Mouse (Mus musculus): ENCODE measurements around the gene Rfng.
"Not testable (repeated sequence)": the region's sequence is repeated elsewhere in the genome, so short reads cannot be mapped to it uniquely, and the experiment has no call there.

The Rfng gene

DNA sequence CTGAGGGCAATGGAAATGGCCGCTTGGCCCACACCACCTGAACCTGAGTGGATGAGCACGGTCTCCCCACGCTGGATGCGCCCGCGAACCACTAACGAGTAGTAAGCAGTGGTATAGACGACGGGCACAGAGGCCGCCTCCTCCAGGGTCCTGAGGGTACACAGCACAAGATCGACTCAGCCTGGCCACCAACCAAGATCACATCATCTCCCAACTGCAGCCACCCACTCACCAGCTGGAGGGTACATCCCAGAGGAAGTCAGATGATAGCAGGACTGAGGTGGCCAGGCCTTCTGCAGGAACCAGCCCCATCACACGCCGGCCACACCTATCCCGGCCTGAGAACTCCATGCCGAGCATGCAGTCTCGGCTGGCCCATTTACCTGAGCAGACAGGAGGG, 28.1 kb upstream of the Rfng start:
- DNase-seq (ENCODE audit: low read depth, low spot score), result no peak

DNA sequence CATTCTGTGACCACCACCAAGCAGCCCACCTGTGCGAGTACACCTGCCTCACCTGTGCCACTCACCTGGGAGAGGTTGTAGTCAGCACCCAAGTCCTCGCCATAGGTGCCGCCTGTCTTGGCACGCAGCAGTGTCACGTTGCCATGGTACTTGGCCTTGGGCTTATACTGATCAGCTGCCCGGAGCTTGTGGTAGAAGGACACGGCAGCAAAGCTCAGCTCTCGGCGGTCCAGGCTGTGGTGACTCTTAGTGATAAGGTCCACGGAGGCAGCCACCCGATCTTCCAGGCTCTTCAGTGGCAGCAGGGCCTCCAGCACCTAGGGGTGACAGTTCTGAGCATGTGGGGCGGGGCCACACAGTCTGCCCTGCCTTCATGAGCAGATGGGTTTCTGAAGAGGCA, 24.0 kb upstream of the Rfng start:
- DNase-seq (ENCODE audit: low read depth, low spot score), result no peak

DNA sequence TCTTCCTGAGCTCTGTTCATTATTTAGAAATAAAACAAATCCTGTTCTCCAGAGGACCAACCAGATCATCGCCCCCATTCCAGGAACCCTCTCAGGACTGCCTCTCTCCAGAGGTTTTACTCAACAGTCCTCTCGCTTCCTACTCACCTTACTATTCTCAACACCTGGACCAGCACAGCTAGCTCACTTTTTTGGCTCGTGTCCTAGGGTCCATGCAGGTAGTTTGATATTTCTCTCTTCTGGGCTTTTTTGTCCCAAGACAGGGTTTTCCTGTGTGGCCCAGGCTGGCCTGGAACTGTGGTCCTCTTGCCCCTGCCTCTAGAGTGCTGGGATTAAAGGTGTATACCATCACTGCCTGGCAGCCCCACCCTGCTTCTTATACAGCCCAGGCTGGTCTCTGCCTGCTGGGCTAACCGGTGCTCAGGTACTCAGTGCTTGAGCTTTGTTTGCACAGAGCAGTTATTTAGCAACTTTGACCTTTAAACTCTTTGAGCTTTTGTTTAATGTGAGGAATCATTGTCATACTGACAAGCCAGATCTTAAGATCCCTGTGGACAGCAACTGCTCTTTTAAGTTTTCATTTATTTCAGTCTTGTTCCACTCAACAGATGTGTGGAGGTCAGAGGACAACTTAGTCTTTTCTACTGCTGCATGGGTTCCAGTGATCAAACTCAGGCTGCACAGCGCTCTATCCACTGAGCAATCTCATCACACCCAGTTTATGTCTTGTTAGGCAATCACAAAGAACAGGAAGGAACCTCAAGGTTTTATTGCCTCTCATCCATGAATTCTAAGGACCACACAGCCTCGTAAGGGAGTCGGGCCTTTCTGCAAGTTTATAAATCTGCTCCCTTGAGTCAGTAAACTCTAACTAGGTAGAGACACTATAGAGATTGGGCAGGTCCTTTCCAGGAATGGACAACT, 21.6 kb upstream of the Rfng start:
- DNase-seq (ENCODE audit: low read depth, low spot score), result no peak

DNA sequence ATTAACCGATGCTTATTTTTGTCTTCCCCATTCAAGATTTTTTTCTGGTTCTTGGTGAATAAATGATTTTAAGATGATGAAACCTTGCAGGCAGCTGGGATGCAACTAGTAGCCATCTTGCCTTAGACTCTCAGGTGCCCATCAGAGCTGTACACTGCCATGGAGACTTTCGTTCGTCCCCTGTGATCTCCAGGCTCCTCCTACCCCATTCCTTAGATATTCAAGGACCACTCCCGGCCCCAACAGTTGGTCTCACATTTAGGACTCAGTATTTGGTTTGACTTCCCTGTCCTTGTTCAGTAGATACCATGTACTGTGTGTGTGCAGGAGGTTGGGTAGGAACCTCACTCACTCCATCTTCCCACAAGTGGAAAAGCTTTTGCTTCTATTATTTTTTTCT, 20.8 kb upstream of the Rfng start:
- no peak for DNase-seq (ENCODE audit: low read depth, low spot score)

DNA sequence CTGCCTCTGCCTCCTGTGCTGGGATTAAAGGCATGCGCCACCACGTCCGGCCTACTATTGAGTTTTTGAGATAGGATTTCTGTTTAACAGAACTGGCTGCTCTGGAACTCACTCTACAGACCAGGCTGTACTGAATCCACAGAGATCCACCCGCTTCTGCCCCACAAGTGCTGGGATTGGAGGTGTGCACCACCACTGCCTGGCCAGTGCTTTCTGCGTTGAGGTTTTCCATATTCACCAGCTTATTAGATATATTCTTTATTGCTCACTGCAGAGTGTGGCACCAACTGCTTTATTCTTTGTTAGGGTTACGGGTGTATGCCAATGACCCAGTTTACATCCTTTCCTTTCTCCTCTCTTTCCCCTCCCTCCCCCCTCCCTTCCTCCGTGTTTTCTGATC, 20.3 kb upstream of the Rfng start:
- no peak for DNase-seq (ENCODE audit: low read depth, low spot score)

DNA sequence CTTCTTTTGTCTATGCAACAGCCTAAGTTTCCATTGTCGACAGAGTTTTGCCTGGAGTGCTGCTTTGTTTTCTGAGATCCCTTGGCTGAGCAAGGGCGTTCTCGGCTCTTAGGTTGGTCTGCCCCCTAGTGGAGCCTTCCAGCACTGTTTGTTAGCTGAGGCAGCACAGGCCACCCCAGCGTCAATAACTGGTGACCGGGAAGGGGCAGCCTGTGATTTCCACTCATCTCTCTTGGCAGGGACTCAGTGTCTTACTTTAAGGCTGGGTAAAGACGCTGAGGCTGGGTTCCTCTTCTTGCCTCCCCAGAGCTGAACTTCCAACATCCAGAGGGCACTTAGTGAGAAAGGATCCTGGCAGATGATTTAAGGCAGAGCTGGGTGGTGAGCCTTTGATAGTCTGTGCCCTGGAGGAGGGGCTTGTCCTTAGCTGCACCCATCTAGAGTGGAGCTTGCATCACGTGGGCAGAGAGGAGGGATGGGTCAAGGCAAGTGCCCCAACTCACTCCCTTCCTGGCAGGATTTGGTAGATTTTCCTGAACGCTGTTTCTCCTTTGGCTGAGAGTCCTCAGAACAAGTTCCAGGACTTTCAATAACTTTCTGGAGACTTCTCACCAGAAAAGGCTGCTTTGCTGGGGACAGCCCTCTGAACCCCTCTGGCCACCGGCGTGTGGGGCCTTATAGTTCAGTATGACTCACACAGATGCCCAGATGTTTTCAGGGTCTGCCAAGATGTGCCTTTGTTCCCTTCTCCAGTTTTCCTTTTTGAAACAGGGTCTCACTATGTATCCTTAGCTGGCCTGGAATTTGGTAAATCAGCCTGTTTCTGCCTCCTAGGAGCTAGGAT, 16.3 kb upstream of the Rfng start:
- no peak for DNase-seq (ENCODE audit: low read depth, low spot score)

DNA sequence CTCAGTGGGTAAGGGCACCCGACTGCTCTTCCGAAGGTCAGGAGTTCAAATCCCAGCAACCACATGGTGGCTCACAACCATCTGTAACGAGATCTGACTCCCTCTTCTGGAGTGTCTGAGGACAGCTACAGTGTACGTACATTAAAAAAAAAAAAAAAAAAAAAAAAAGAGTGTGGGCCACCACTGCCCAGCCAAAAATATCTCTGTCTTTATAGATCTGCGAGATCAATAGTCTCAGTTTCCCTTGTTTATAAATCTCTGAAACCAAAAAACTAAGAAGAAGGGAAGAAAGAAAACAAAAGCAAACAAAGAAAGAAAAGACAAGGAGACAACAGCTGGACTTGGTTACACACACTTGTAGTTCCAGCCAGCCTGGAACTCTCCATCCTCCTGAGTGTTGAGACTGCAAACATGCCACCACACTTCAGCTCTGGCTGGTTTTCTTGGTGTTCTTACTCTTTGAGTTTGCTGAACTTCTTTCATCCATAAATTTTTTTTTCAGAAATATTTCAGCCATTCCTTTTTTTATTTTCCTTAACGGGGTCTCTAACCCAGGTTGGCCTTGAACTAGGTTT, 15.4 kb upstream of the Rfng start:
- DNase-seq (ENCODE audit: low read depth, low spot score), result no peak

DNA sequence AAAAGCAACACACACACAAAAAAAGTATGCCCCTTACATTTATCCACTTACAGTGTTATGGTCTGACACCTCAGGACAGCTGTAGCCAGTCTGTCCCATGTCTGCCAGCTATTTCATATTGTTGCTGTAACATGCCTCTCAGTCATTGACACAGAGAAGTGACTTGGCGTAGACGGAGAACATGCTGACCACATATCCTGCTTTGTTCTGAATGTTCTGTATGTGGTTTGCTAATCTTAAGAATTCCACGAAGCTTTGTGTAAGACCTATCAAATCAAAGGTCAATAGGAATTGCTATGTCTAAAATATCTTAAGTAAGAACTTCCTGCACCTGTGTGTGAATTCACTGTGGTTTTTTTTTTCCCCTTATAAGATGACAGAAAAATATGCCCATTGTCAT, 14.2 kb upstream of the Rfng start:
- no peak for DNase-seq (ENCODE audit: low read depth, low spot score)

DNA sequence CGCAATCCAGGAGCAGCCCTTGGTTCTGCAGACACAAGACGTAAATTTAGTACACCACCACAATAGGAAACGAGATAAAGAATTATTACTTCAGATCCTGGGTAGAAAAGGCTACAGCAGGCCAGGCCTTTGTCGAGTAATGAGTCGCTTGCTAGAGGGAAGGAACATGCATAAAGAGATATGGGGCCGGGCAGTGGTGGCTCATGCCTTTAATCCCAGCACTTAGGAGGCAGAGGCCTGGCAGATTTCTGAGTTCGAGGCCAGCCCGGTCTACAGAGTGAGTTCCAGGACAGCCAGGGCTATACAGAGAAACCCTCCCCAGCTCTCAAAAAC, 12.6 kb upstream of the Rfng start:
- no peak for DNase-seq (ENCODE audit: low read depth, low spot score)

DNA sequence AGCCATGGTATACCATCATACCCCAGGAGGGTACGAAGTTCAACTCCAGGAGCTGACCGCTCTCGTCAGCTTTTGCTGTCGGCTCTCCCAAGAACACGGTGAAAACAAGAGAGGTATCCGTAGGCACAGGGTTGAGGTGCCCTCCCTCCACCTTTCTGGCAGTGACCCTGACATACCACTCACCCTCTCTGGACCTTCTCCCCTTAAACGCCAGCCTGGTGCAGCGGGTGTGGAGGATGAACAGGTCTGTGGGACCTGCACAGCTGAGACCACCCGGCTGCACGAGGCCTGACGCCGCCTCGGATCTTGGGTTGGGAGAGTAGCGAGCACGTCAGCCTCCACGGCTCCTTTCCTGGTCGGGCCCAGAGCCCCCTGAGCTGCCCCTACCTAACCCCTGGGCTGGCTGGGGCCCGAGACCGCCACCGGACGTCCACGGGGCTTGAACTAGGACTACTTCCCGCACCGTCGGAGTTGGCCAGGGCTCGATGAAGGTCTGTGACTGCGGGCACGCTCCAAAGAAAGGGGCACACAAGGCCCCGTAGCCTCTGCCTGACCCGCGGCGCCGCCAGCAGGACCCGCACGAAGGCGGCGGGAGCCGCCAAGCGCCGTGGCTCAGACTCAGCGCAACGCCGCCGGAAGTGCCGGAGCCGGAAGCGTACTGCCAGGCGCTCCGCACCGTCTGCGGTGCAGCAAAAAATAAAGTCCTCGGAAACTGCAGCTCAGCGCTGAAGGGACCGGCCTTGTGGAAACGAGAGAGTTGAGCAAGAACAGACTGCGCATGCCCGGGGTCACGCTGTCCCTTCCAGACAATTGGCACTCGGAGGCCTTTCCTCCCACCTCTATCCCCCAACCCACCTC, 12.0 kb upstream of the Rfng start, which contains the start of gene Dus1l:
Gene Dus1l, minus strand, starts transcription at position 648 of the 858 bp plus-strand sequence.
- peak; percentile 89 for DNase-seq (ENCODE audit: low read depth, low spot score)

DNA sequence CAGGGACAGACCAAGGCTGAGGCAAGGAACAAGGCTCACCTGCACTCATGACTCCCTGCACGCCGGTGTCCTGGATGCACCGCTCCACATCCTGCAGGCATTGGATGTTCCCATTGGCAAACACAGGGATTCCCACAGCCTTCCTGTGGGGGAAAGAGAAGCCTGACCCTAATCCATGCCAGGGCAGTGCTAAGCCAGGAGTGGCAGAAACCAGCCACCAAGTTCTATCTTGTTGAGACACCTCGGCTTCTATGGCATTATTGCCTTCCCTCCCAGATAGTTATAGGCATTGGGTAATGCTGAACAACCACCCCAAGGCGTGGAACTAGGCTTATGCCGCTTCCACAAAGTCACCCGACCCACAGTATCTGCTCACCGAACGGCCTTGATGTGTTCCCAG, 8.6 kb upstream of the Rfng start:
- no peak for DNase-seq (ENCODE audit: low read depth, low spot score)

DNA sequence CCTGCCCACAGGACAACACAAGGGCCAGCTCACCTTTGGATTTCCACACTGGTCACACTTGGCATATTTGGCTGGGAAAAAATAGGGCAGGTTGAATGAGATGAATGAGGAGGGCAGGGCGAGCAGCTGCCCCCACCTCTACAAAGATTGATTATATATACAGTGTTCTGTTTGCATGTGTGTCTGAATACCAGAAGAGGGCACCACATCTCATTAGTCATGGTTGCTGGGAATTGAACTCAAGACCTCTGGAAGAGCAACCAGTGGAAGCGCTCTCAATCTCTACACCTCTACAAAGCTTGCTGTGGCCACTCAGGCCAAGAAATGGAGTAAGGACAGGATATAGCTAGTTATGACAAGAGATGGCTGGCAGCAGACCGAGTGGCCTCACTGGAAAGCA, 5.8 kb upstream of the Rfng start:
- DNase-seq (ENCODE audit: low read depth, low spot score), result no peak

DNA sequence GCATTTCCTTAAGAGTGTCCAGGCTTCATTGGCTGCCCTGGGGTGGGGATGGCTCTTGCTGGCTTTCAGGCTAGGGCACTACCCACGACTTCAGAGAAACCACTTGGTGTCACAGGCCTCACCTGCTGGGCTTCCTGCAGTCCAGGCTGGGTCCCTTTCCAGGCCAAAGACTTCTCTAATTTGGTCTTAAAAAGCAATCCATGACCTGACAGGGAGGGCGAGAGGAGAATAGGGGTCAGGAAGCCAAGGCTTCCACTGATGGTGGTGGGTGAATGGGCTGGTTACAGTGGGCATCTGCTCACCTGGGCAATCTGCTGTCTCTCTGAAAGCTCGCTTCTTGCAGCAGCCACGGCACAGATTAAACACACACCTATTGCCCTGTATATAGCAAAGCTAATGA, 5.3 kb upstream of the Rfng start:
- DNase-seq (ENCODE audit: low read depth, low spot score), result no peak

DNA sequence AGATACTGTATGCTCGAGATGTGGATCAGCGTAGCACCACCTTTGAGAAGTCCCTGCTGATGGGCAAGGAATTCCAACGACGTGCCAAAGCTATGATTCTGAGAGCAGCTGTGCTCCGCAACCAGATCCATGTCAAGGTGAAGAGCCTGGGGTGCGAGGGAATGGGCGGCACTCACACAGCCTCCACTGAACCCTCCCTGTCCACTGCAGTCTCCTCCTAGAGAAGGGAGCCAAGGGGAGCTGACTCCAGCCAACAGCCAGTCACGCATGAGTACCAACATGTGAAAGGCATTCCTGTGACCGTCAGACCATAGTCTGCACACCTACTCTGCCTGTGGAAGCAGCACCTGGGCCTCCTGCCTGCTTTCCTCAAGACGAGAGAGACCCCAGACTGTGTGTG, 4.5 kb upstream of the Rfng start:
- not testable (repeated sequence) for DNase-seq (ENCODE audit: low read depth, low spot score)

DNA sequence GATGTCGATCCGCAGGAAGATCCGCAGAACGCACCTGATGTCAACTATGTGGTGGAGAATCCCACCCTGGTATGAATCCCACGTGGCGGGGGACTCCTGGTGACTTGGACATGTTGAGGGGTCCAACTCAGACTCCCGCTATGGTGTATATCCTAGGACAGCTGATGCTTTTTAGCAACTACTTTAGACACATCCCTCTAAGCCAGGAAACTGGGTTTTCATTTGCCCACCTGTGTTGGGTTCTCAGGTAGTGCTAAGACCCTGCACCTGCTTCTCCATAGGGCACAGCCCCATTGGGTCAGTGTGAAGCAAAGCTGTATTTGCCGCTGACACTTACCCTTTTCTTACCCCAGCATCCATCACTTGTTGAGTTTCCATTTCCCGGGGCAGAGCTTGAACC, 1.1 kb upstream of the Rfng start:
- DNase-seq (ENCODE audit: low read depth, low spot score), result no peak

DNA sequence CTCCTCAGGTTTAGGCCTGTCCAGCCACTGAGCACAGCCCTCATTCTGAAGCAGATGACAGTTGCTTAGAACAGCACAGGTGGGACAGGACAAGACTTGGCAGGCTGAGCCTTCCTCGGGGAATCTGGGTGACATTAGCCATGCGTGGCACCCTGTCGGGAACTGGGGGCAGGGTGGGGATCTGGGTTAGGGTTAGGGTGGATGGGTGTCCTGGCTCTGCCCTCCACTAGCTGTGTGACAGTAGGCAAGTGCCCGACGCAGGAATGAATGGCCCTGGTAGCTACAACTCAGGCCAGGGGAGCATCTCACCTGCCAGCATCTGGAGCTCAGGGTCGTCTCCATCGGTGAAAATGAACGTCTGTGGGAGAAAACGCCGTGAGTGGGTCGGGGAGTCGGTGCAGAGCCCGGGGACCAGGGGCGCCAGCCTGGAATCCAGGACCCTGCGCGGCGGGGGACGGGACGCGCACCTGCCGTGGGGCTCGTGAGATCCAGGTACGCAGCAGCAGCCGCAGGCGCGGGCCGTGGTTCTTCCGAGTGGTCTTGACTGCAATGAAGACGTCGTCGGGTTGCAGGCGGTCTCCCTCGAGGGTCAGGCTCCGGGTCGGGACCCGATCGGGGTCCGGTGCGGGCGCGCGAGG, 462 bp downstream of the Rfng start:
- no peak for DNase-seq (ENCODE audit: low read depth, low spot score)

DNA sequence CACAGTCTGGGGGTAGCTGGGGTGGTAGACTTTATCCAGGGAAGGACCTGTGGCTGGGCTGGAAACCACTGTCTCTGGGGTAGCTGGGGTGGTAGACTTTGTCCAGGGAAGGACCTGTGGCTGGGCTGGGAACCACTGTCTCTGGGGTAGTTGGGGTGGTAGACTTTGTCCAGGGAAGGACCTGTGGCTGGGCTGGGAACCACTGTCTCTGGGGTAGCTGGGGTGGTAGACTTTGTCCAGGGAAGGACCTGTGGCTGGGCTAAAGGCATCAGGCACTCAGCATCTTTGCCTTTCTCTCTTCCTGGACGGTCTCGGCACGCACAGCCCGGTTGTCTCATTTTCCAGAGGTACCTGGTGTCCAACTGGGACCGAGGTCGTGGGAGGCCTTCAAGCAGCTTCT, 2.6 kb downstream of the Rfng start:
- DNase-seq (ENCODE audit: low read depth, low spot score), result not testable (repeated sequence)

DNA sequence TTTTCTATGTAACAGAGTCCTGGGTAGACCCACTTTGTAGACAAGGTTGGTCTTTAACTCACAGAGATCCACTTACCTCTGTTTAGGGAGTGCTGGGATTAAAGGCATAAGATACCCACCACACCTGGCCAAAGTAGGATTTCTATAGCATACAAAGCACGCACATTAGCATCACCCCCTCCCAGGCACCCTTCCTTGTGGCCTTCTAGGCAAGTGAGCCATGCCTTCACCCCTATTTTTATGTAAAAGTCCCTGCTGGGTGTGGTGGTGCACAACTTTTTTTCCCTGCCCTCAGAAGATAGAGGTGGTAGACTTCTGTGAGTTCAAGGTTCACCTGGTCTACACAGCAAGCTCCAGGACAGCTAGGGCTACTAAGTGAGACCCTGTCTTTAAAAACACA, 4.1 kb downstream of the Rfng start:
- DNase-seq (ENCODE audit: low read depth, low spot score), result no peak

DNA sequence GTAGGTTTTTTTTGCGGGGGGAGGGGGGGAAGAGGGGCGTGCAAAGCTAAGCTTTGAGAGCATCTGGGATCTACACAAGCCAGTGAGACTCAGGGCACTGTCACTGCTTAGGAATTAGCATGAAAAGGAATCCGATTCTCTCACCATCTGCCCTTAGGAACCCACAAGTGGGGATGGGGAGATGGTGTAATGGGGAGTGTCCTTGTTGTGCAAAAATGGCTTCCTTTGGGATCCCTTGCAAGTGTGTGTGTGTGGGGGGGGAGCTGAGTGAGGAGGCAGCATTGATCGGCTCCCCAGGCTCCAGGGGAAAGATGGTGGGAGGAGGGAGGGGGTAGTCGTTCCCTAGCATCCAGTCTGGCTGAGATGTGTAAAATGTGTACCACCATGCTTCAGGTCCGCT, 6.9 kb downstream of the Rfng start:
- no peak for DNase-seq (ENCODE audit: low read depth, low spot score)

DNA sequence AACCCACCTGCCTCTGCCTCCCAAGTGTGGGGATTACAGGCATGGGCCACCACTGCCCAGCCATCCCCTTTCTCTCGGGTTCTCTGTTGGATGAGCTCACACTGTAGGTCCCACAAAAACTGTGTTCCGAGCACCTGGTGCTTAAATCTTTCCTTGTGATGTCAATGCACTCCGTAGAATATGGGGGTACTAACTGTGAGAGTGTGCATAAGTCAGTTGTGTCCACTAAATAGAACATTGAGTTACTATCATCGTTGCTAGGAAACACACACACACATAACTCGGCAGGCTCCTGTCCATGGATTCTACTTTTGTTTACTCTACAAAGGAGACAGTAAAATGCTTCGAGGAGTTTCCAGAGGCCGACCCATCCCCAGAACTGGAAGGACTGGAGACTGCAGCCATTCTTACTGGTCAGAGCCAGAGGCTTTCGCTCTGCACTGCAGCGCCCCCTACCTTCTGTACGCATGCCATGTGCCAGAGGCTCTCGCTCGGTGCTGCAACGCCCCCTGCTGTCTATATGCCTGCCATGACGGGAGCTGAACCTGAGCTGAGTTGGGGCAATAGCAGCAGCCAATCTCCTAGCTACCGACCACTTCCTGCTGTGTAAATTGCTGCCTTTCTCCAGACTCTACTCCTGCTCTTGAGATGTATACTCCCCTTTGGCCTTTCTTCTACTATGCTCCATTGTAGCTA, 8.1 kb downstream of the Rfng start:
- peak; percentile 57 for DNase-seq (ENCODE audit: low read depth, low spot score)

Measured in brain, embryonic 18.5 days (tissue).